Mouse (Mus musculus) gastrocnemius, adult 18-20 months (tissue): Measurements from ENCODE around the gene AU040320. TPM values are rescaled to one million over a fixed set of nuclear protein-coding genes. Genes with fewer than 3 reads are reported as not detected.

ENCODE experiments used
- DNase-seq: peaks from one replicate; pipeline ENCODE4 v3.0.0; 2021; ENCODE audit warnings: low spot score
- long read RNA-seq, 2 experiments: library from polyadenylated mRNA; stranded (forward); transcript quantifications; one replicate each; pipeline ENCODE4 v2.0.0; 2021
- total RNA-seq, 2 experiments: library from RNA; stranded (reverse); gene quantifications; 2 replicates each; pipeline ENCODE4 v1.2.3; 2021

AU040320 gene
- 10 to 100 TPM; 23.6 to 25.5 TPM for total RNA-seq
- long read RNA-seq, experiment 1, full-length matches to known transcripts, result 40 of 56 reads
- long read RNA-seq, experiment 1, partial matches to known transcripts, result 4 of 56 reads
- long read RNA-seq, experiment 1, other reads (novel, unspliced or antisense), result 12 of 56 reads
- long read RNA-seq, experiment 2, full-length matches to known transcripts, result 27 of 39 reads
- long read RNA-seq, experiment 2, partial matches to known transcripts, result 7 of 39 reads
- long read RNA-seq, experiment 2, other reads (novel, unspliced or antisense), result 5 of 39 reads

DNA sequence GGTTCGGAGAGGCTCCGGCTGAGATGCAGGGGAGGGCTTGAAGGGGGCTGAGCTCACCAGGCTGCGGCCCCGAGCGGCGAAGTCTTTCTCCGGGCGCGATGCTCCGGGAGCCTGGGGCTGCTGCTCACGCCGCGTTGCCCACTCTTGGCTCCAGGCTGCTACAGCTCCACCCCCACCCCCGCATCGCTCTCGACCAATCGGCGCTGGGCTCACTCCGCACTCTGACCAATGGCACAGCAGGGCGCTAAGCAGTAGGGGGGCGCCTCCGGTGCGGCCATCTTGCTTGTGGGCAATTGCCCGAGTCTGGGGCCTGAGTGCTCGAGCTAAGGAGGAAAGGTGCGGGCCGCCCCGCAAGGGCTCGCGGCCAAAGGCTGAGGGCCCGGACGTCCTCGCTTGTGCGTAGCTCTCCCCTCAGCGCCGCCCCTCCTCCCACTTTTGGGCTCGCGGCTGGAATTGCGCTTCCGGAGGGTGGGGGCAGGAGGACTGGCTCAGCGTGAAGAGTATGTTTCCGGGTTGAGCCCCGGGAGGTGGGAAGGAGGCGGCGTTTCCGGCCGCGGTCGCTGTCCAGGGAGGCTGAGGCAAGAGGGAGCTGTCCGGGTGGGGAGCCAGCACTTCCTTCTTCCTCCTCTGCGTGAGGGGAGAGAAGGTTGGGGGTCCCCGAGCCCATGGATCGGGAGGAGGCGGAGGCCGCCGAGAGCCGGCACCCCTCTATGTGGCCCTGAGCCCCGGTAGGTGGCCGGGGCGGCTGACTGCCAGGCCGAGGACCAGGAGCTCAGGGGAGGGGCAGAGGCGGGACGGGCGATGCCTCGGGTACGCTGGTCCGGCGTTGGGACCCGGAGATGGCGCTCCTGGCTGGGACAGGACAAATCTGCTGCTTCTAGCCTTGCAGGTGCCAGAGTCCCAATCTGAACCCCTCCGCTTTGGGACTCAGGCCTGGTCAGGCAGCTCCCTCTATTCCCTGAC is at the start of gene AU040320, which contains the start of gene Ncdn:
AU040320 (plus strand) TSS at position 277 of the 963 bp plus-strand sequence.
Ncdn (minus strand) TSS at position 171 of the 963 bp plus-strand sequence.
- DNase-seq, result peak; percentile 96

GRCm38 (mm10) chr4:126706630-126707438 is 46.5 kb upstream of the AU040320 start:
- DNase-seq, result no peak

DNA sequence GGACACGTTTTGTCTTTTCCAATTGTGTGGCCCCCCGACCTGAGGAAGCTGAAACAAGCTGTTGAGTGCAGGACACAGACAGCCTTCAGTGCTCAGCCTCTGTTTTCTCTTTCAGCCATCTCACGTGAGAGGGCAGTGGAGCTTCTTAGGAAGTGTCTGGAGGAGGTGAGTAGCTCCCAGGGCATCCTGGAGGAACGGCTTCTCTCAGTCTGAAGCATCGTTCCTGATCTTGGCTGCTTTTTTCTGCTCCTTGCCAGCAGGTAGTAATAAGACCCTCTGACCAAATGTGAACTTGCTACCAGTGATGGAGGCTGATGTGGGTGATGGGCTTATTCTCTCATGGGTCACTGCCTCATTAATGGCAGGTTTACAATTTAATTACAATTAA is 45.9 kb upstream of the AU040320 start:
- DNase-seq, result no peak

DNA sequence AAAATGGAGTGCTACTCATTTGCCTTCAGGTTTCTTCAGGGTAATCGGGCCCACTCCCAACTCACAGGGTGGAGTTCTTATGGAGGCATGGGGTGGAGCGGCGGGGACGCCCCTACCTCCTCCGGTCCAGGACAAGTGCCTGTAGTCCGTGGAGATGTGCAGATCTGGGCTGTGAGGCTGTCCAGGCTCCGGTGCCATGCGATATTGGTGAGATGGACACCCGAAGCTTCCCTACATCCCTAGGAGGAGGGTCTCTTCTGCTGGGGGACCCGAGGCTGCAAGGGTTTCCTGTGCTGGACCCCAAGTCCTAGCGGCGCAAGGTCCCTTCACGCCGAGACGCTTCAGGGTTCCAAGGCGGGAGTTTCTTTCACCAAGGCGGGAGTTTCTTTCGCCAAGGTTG is 21.2 kb upstream of the AU040320 start:
- no peak for DNase-seq

GRCm38 (mm10) chr4:126732531-126733380 is 20.6 kb upstream of the AU040320 start:
- no peak for DNase-seq

GRCm38 (mm10) chr4:126734001-126734603 is 19.2 kb upstream of the AU040320 start:
- DNase-seq, result no peak

GRCm38 (mm10) chr4:126734700-126735381 is 18.5 kb upstream of the AU040320 start:
- no peak for DNase-seq

DNA sequence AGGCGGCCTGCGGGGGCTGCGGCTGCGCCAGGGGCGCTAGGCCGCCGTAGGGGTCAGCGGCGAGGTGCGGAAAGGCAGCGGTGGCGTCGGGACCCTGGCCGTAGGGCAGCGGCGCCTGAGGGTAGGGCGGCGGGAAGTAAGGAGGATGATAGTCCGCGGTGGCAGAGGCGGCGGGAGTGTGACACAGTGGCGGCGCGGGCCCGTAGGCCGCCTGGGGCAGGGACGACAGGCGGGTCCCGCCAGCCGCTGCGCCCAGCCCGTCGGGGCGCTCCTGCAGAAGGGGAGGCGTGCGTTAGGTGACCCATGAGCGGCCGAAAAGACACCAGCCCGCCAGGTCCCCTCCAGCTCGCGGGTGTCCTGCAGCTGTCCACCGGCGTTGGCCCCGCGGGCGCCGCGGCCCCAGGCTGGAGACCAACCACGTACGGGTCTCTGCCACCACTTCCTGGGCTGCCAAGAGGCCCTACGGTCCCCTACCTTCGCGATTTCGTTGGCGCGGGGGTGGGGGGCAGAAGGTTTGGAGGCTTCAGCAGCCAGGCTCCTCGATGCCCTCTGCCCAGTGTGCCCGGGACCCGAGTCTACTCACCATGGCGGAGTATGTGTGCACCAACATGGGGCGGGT is 17.9 kb upstream of the AU040320 start:
- DNase-seq, result no peak

GRCm38 (mm10) chr4:126736001-126736414 is 17.3 kb upstream of the AU040320 start, which contains the start of gene Tfap2e:
Gene Tfap2e (minus strand): TSS chr4:126736240.
- no peak for DNase-seq

GRCm38 (mm10) chr4:126739966-126740676 is 13.2 kb upstream of the AU040320 start:
- DNase-seq, result no peak

DNA sequence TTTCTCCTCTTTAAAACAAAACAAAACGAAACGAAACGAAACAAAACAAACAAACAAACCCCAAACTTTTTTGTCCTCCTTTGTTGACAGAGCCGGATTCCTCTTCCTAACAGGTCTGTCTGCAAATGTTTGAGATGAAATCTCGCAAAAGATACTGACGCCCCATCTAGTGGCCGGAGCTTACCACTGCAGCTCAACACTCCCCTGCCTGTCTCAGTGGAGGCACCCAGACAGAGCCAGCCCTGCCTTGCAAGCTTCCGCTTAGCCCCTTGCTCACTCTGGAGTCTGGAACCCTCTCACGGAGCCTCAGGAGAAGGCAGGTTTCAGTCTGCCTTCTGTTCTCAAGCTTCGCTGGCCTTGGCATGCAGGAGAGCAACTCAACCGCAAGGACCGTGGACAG is 11.9 kb upstream of the AU040320 start:
- peak; percentile 82 for DNase-seq

DNA sequence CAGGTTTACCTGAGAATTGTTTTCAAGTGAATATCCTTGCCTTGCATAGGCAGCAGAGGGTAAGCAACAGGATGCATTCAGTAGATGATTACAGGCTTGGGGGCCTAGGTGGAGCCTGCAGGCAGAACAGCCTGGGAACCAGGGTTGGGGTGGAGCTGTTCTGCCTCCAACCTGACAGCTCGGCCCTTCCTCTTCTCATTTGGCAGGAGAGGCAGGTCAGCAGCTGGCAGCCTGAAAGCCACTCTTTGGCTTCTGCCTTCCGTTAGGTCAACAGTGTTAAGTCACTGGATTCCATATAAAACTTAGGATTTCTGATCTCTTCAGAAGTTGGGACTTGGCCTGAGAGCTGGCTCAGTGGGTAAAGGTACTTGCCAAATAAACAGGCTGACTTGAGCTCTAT is 10.4 kb upstream of the AU040320 start:
- no peak for DNase-seq

DNA sequence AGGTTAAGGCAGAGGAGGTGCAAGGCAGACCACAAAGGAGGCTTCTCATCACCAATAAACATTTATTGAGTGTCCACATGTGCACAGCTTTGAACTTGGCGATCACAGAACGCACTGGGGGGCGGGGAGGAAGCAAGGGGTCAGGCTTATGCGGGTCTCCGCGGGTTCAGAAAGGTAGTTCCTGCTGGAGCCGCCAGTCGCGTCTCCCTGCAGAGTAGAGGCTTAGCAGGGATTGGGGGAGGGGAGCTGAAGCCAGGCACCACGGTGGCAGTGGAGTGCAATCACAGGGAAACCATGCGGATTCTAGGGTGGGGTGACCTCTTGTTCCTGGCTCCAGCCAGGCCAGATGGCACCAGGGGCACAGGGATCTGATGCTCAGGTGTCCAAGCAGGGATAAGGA is 9.6 kb upstream of the AU040320 start:
- DNase-seq, result no peak

DNA sequence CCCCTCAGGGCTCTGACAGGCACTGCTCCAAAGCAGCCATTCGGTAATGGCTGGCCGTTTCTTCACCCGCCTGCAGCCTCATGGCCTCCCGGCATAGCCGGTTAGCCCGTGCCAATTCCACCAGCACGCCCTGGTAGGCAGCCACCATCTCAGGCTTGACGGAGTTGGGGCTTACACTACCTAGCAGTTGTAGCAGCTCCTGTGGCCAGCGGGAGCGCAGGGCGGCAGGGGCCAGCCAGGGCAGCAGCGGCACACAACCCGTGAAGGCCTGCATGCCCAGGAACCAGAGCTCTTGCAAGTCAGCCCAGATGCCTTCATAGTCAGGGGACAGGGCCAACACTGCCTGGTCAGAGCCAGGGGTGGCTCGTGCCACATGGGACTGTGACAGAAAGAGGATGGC is 8.5 kb upstream of the AU040320 start:
- no peak for DNase-seq

DNA sequence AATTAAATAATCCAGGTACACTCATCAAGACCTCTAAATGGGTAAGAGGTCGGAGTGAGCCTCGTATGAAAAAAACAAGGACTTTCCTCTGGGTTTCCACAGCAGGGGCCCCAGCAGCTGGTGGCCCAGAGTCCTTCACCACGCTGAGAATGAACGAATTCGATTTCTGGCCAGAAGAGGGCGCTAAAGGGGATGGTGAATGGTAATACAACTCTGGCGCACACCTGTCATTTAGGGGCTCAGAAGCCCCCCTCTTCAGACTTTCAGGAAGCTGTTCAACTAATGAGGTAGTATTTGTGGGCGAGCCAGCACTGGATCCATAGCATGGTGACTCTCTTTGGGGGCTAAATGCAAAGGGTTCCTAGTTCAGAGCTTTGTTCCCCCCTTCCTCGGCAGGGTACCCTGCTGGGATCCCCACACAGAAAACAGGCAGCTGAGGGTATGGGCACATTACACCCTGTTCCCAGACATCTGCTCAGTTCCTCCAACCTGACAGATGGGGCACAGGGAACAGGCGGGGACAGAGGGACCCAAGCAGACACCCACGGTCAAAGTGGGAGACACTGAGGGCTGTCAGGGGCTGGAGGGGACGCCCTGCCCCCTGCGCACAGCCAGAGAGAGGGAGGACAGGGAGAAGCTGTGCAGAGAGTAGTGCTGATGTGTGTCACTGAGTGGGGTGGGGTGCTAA is 7.7 kb upstream of the AU040320 start:
- DNase-seq, result peak; percentile 41

GRCm38 (mm10) chr4:126746194-126746840 is 7.0 kb upstream of the AU040320 start:
- no peak for DNase-seq

- no peak for DNase-seq
These were observed 5.0 kb upstream of the AU040320 start for GRCm38 (mm10) chr4:126748381-126748780.
